Mouse (Mus musculus): ENCODE data around the gene Rgs4.

Rgs4 gene

GRCm38 (mm10) chr1:169748439-169748838, 997 bp upstream of the Rgs4 start:
- TF ChIP-seq CTCF (conservative IDR thresholded peaks at IDR 0.05; ENCODE audit: low read length) (no peak), NANOG (IDR thresholded peaks at IDR 0.05; ENCODE audit: borderline replicate concordance, low read length) (no peak), POU5F1 (IDR thresholded peaks at IDR 0.05; ENCODE audit: borderline replicate concordance, low read length) (no peak)
- H3K36me3 ChIP-seq (ENCODE audit: insufficient read depth, low read length): no peaks in the 10 kb centered on the region
- no peaks in the 10 kb centered on the region for H3K4me1 ChIP-seq (replicated peaks; ENCODE audit: low read depth, low read length)
- no peak overlapping the region for H3K4me3 ChIP-seq (replicated peaks; ENCODE audit: low read length)
- H3K9me3 ChIP-seq (ENCODE audit: low read length): no peaks in the 10 kb centered on the region; the same call in 1 of the 2 replicates
- H3K27me3 ChIP-seq (ENCODE audit: insufficient read depth, low read length): 0 out of 2 replicates have a peak, but pooled peaks cover 4% of the 10 kb centered on the region

GRCm38 (mm10) chr1:169747902-169748301, 460 bp upstream of the Rgs4 start:
- H3K9me3 ChIP-seq (ENCODE audit: low read length): no peaks in the 10 kb centered on the region; the same call in 1 of the 2 replicates
- TF ChIP-seq POU5F1 (IDR thresholded peaks at IDR 0.05; ENCODE audit: borderline replicate concordance, low read length): no peak
- TF ChIP-seq NANOG (IDR thresholded peaks at IDR 0.05; ENCODE audit: borderline replicate concordance, low read length): no peak
- no peak for TF ChIP-seq CTCF (conservative IDR thresholded peaks at IDR 0.05; ENCODE audit: low read length)

GRCm38 (mm10) chr1:169741147-169741546, 6.3 kb downstream of the Rgs4 start:
- H3K36me3 ChIP-seq (ENCODE audit: insufficient read depth, low read length): no peaks in the 10 kb centered on the region
- H3K9me3 ChIP-seq (ENCODE audit: low read length): no peaks in the 10 kb centered on the region; the same call in 1 of the 2 replicates
- no peaks in the 10 kb centered on the region for H3K4me1 ChIP-seq (replicated peaks; ENCODE audit: low read depth, low read length)
- TF ChIP-seq POU5F1 (IDR thresholded peaks at IDR 0.05; ENCODE audit: borderline replicate concordance, low read length): no peak
- no peak for TF ChIP-seq NANOG (IDR thresholded peaks at IDR 0.05; ENCODE audit: borderline replicate concordance, low read length)
- TF ChIP-seq CTCF (conservative IDR thresholded peaks at IDR 0.05; ENCODE audit: low read length): no peak
- no peak overlapping the region for H3K4me3 ChIP-seq (replicated peaks; ENCODE audit: low read length)
- no peaks in the 10 kb centered on the region for H3K27me3 ChIP-seq (ENCODE audit: insufficient read depth, low read length)

More at GRCm38 (mm10) chr1:169747902-169748301, 460 bp upstream of the Rgs4 start:
- no peaks in the 10 kb centered on the region for H3K4me1 ChIP-seq (replicated peaks; ENCODE audit: low read depth, low read length)
- no peaks in the 10 kb centered on the region for H3K36me3 ChIP-seq (ENCODE audit: insufficient read depth, low read length)
- H3K4me3 ChIP-seq (replicated peaks; ENCODE audit: low read length): no peak overlapping the region
- 0 out of 2 replicates have a peak, but pooled peaks cover 4% of the 10 kb centered on the region for H3K27me3 ChIP-seq (ENCODE audit: insufficient read depth, low read length)

- no peak overlapping the region for H3K4me3 ChIP-seq (replicated peaks; ENCODE audit: low read length)
- H3K9me3 ChIP-seq (ENCODE audit: low read length): no peaks in the 10 kb centered on the region
- no peaks in the 10 kb centered on the region for H3K27me3 ChIP-seq (ENCODE audit: insufficient read depth, low read length)
- no peaks in the 10 kb centered on the region for H3K4me1 ChIP-seq (replicated peaks; ENCODE audit: low read depth, low read length)
- TF ChIP-seq NANOG (IDR thresholded peaks at IDR 0.05; ENCODE audit: borderline replicate concordance, low read length): no peak
- no peaks in the 10 kb centered on the region for H3K36me3 ChIP-seq (ENCODE audit: insufficient read depth, low read length)
Measured at GRCm38 (mm10) chr1:169737231-169737630, 10.2 kb downstream of the Rgs4 start.

- Histone ChIP-seq H3K4me1 (replicated peaks; ENCODE audit: low read depth, low read length) (no peaks in the 10 kb centered on the region), H3K27me3 (ENCODE audit: insufficient read depth, low read length) (no peaks in the 10 kb centered on the region), H3K36me3 (ENCODE audit: insufficient read depth, low read length) (no peaks in the 10 kb centered on the region), H3K9me3 (ENCODE audit: low read length) (no peaks in the 10 kb centered on the region), H3K4me3 (replicated peaks; ENCODE audit: low read length) (no peak overlapping the region)
- TF ChIP-seq POU5F1 (IDR thresholded peaks at IDR 0.05; ENCODE audit: borderline replicate concordance, low read length): no peak
- TF ChIP-seq NANOG (IDR thresholded peaks at IDR 0.05; ENCODE audit: borderline replicate concordance, low read length): no peak
- TF ChIP-seq CTCF (conservative IDR thresholded peaks at IDR 0.05; ENCODE audit: low read length): no peak
Measured at GRCm38 (mm10) chr1:169736139-169736538, 11.3 kb downstream of the Rgs4 start.

- Histone ChIP-seq H3K9me3 (ENCODE audit: low read length) (no peaks in the 10 kb centered on the region), H3K4me1 (replicated peaks; ENCODE audit: low read depth, low read length) (no peaks in the 10 kb centered on the region)
- TF ChIP-seq NANOG (IDR thresholded peaks at IDR 0.05; ENCODE audit: borderline replicate concordance, low read length): no peak
- no peak for TF ChIP-seq POU5F1 (IDR thresholded peaks at IDR 0.05; ENCODE audit: borderline replicate concordance, low read length)
- TF ChIP-seq CTCF (conservative IDR thresholded peaks at IDR 0.05; ENCODE audit: low read length): no peak
Measured at GRCm38 (mm10) chr1:169730599-169731100, 16.8 kb downstream of the Rgs4 start.

GRCm38 (mm10) chr1:169726319-169726718, 21.1 kb downstream of the Rgs4 start:
- Histone ChIP-seq H3K27me3 (ENCODE audit: insufficient read depth, low read length) (no peaks in the 10 kb centered on the region), H3K36me3 (ENCODE audit: insufficient read depth, low read length) (no peaks in the 10 kb centered on the region), H3K9me3 (ENCODE audit: low read length) (no peaks in the 10 kb centered on the region), H3K4me1 (replicated peaks; ENCODE audit: low read depth, low read length) (no peaks in the 10 kb centered on the region), H3K4me3 (replicated peaks; ENCODE audit: low read length) (no peak overlapping the region)
- TF ChIP-seq NANOG (IDR thresholded peaks at IDR 0.05; ENCODE audit: borderline replicate concordance, low read length) (no peak), POU5F1 (IDR thresholded peaks at IDR 0.05; ENCODE audit: borderline replicate concordance, low read length) (no peak), CTCF (conservative IDR thresholded peaks at IDR 0.05; ENCODE audit: low read length) (no peak)

More at GRCm38 (mm10) chr1:169730599-169731100, 16.8 kb downstream of the Rgs4 start:
- Histone ChIP-seq H3K36me3 (ENCODE audit: insufficient read depth, low read length) (no peaks in the 10 kb centered on the region), H3K27me3 (ENCODE audit: insufficient read depth, low read length) (no peaks in the 10 kb centered on the region), H3K4me3 (replicated peaks; ENCODE audit: low read length) (no peak overlapping the region)

- Histone ChIP-seq H3K27me3 (ENCODE audit: insufficient read depth, low read length) (no peaks in the 10 kb centered on the region), H3K4me1 (replicated peaks; ENCODE audit: low read depth, low read length) (no peaks in the 10 kb centered on the region), H3K9me3 (ENCODE audit: low read length) (no peaks in the 10 kb centered on the region), H3K4me3 (replicated peaks; ENCODE audit: low read length) (no peak overlapping the region), H3K36me3 (ENCODE audit: insufficient read depth, low read length) (no peaks in the 10 kb centered on the region)
- TF ChIP-seq NANOG (IDR thresholded peaks at IDR 0.05; ENCODE audit: borderline replicate concordance, low read length) (no peak), POU5F1 (IDR thresholded peaks at IDR 0.05; ENCODE audit: borderline replicate concordance, low read length) (no peak), CTCF (conservative IDR thresholded peaks at IDR 0.05; ENCODE audit: low read length) (no peak)
Measured at GRCm38 (mm10) chr1:169721836-169722235, 25.6 kb downstream of the Rgs4 start.
